Mouse (Mus musculus) cerebellum, adult 2 months (tissue): ENCODE results near the gene Hnrnph2.

Experiments used
- CTCF ChIP-seq: fragments of 200-500 bp; IDR thresholded peaks from 2 replicates; pipeline ENCODE4 v1.5.1; 2011; ENCODE audit warnings: low read depth, mild to moderate bottlenecking, control low read depth, low read length, moderate library complexity, borderline replicate concordance; ENCODE audit not compliant: insufficient read depth
- POLR2A ChIP-seq: fragments of 200-500 bp; IDR thresholded peaks from 2 replicates; pipeline ENCODE4 v1.6.1; 2011; ENCODE audit warnings: low read length, control low read depth, borderline replicate concordance; ENCODE audit not compliant: insufficient read depth

GRCm38 (mm10) chrX:134632710-134633109 is 31.7 kb downstream of the Hnrnph2 start:
- no peak for TF ChIP-seq CTCF
- no peak for TF ChIP-seq POLR2A
